Mouse (Mus musculus): ENCODE measurements around the gene Tiam1. TPM values are rescaled to one million over a fixed set of nuclear protein-coding genes. Genes with fewer than 3 reads are reported as not detected.

Tiam1 gene
- total RNA-seq (2021) = 100 to 1,000 TPM; 124 to 125 TPM
- long read RNA-seq, experiment 1, full-length matches to known transcripts = 3 of 17 reads
- long read RNA-seq, experiment 1, partial matches to known transcripts = 8 of 17 reads
- long read RNA-seq, experiment 1, other reads (novel, unspliced or antisense) = 6 of 17 reads
- long read RNA-seq, experiment 2, full-length matches to known transcripts = 10 of 41 reads
- long read RNA-seq, experiment 2, partial matches to known transcripts = 8 of 41 reads
- long read RNA-seq, experiment 2, other reads (novel, unspliced or antisense) = 23 of 41 reads

DNA sequence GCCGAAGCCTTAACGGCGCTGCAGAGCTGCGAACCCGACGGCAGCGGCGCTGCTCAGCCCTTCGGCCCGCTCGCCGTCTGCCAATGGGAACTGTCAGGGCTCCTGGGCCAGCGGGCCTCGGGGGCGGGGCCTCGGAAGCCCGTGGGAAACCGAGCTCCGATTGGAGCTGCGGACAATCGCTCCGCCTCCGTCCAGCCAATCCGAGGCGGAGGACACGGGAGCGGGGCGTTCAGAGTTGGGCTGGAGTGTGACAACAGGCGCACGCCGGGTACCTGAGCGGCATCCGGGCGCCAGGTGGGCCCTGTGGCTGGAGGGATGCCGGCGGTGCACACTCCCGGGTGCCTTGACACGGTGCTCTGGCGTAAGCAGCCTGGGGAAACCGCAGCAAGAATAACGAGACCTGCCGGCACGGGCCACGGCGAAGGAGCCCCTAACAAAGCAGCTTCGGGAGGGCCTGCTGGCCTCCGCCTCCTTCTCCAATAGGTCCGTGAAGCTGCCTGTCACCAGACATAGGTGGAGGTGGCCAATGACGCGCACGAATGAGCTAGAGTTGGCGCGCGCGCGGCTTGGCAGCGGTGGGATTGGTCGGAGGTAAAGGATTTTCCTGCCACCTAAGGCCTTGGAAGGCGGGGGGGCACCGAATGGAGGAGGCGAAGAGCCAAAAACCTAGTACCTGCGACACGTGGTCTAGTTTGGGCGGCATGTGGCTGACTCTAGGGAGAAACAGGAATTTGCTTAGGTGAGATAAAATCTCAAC is at the start of gene Tiam1:
Tiam1 (minus strand) TSS at position 10 of the 757 bp plus-strand sequence.
- DNase-seq (ENCODE audit: low spot score in 2 of 2) = peak; percentile 95 to 96
- TF ChIP-seq CTCF (conservative IDR thresholded peaks at IDR 0.05) = peak; percentile 70
- H3K27ac ChIP-seq = peak within 1 kb of the TSS; percentile 88
- peak within 1 kb of the TSS; percentile 85 for H3K4me3 ChIP-seq

DNA sequence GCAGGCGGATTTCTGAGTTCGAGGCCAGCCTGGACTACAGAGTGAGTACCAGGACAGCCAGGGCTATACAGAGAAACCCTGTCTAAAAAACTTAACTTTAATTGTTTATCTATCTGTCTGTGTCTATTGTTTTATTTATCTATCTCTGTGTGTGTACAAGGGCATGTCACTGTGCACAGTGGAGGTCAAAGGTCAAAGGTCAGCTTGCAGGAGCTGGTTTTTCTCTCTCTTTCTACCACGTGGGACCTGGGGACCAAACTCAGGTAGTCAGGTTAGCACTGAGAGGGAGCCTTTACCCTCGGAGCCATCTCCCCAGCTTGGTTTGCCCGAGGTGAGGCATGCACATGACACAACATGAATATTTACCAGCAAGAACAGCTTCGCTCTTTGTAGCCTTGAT is 47.7 kb upstream of the Tiam1 start:
- no peak overlapping the region for H3K27ac ChIP-seq
- H3K4me3 ChIP-seq = no peak overlapping the region
- TF ChIP-seq CTCF (conservative IDR thresholded peaks at IDR 0.05) = no peak
- DNase-seq (ENCODE audit: low spot score in 2 of 2) = no peak

DNA sequence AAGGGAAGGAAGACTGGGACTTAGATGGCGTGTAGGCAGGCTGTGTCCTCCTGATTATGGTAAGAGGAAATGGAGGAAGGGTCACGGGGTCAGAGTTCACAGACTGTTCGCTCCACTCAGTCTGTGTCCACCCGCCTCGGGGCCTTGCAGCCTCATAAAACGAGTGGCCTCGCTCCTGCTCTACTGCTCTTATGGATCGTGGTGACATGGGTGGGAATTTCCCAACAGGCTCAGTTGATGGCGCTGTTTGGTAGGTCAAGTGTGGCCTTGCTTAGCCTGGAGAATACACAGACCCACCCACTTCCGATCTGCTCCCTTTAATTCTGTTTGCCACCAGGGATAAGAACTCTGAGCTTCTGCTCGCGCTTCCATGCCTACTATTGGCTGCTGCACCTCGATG is 43.9 kb upstream of the Tiam1 start:
- peak; percentile 56 for TF ChIP-seq CTCF (conservative IDR thresholded peaks at IDR 0.05)
- no peak for DNase-seq (ENCODE audit: low spot score in 2 of 2)
- no peak overlapping the region for H3K4me3 ChIP-seq
- H3K27ac ChIP-seq = no peak overlapping the region

DNA sequence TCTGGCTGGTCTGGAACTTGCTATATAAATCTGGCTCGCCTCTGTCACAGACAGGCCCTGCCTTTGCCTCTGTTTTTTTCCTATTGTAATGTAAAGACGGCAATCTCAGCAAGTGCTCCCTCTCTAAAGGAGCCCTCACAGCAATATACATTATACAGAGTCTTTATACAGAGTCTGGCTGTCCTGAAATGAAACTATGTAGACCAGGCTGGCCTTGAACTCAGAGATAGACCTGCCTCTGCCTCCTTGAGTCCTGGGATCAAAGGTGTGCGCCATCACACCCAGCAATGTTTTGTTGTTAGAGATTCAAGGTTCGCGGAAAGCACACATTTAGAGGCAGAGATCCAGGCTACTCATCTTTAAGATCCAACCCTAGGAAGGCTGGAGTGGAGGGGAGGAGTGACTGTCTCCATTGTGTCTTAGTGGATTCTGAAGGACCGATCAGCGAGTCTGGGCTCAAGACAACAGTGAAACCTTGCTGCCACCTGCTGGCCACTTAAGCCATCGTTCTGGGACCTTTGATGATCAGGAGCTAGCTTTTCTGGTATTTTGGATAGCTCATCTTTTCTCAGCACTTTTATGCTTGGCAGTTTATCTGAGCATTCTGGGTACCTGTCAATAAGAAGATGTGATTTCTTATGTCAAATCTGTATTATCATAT is 42.5 kb upstream of the Tiam1 start:
- H3K27ac ChIP-seq = no peak overlapping the region
- TF ChIP-seq CTCF (conservative IDR thresholded peaks at IDR 0.05) = peak; percentile 94
- peak; percentile 83 to 85 for DNase-seq (ENCODE audit: low spot score in 2 of 2)
- no peak overlapping the region for H3K4me3 ChIP-seq

DNA sequence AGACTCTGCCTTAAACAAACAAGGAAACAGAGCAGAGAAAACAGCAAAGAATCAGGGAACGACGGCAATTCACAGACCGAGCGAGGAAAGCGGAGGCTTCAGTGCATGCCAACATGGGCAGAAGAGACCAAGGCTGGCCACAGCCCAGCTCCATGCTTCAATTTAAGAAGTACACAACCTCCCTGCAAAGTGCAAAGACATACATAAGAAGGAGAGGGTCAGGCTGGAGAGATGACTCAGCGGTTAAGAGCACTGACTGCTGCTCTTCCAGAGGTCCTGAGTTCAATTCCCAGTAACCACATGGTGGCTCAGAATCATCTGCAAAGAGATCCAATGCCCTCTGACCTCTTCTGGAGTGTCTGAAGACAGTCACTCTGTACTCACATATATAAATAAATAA is 40.6 kb upstream of the Tiam1 start:
- no peak for DNase-seq (ENCODE audit: low spot score in 2 of 2)
- TF ChIP-seq CTCF (conservative IDR thresholded peaks at IDR 0.05) = no peak
- H3K4me3 ChIP-seq = no peak overlapping the region
- no peak overlapping the region for H3K27ac ChIP-seq

DNA sequence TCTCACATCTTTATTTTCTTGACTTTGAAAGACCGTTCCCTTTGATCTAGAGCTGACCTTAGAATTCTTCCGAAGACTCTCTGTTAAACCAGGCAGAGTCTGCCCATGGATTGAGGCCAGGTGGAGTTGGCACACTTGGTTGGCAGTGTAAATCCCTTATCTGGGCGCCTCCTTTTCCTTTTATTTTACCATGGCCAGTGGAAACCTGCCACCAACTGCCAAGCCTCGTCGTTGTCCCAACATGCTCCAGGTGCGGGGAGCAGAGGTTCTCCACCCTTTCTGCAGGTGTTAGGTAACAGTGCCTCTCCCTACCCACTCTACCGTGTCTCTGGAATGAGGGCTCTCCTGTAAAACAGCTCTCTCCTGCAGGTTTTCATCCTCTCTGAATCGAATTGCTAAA is 38.1 kb upstream of the Tiam1 start:
- no peak for TF ChIP-seq CTCF (conservative IDR thresholded peaks at IDR 0.05)
- H3K27ac ChIP-seq = no peak overlapping the region
- DNase-seq (ENCODE audit: low spot score in 2 of 2) = no peak
- H3K4me3 ChIP-seq = no peak overlapping the region

DNA sequence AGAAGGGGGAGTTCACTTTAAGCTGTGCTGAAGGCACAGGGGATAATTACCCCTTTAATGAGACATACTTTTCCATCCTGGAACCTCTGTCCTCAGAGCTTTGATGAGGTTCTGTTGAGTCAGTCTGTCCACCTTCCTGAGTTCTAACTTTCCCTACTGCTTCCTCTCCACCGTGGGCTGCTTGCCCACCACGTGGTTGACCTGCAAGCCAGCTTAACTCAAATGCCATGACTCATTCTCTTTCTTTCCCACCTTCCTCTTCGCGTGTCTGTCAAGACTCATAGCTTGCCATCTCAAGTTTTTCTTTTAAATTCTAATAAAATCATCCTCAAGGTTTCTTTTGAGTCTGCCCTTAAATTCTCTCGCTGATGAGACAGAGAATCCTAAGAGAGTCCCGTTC is 37.4 kb upstream of the Tiam1 start:
- no peak for TF ChIP-seq CTCF (conservative IDR thresholded peaks at IDR 0.05)
- Histone ChIP-seq H3K4me3 (no peak overlapping the region), H3K27ac (no peak overlapping the region)
- DNase-seq (ENCODE audit: low spot score in 2 of 2) = no peak

DNA sequence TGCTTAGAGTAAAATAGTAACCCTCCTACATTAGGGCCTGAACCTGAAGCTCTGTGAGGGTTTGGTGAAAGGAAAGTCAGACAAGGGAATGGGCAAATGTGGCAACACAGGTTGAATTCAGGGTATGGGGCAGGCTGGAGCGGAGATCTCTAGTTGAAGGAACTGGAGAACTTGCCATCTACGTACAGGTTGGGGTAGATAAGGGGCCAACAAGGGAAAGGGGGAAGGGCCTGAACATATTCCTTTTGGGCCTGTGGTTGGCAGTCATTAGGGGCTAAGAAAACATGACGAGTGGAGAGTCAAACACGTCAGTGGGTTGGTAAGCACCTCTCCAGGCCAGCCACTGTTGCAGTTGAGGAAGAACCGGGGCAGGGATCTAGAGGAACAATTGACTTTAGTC is 36.3 kb upstream of the Tiam1 start:
- no peak overlapping the region for H3K27ac ChIP-seq
- no peak for TF ChIP-seq CTCF (conservative IDR thresholded peaks at IDR 0.05)
- H3K4me3 ChIP-seq = no peak overlapping the region
- no peak for DNase-seq (ENCODE audit: low spot score in 2 of 2)

DNA sequence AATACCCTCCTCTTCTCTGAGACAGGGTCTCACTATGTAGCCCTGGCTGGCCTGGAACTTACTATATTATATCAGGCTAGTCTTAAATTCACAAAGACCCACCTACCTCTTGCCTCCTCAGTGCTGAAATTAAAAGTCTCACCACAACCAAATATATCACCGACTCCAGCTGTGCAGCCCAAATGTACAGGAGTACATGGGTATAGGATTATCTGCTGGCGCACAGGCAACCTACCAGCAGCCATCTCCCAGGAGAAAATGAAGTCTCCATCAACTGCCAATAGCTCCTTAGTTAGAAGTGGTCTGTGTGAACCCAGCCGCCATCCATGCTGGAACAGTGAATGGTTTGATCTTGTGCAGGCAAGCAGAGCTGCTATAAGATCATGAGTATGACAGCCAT is 34.8 kb upstream of the Tiam1 start:
- DNase-seq (ENCODE audit: low spot score in 2 of 2) = no peak
- H3K27ac ChIP-seq = no peak overlapping the region
- H3K4me3 ChIP-seq = no peak overlapping the region
- TF ChIP-seq CTCF (conservative IDR thresholded peaks at IDR 0.05) = no peak

DNA sequence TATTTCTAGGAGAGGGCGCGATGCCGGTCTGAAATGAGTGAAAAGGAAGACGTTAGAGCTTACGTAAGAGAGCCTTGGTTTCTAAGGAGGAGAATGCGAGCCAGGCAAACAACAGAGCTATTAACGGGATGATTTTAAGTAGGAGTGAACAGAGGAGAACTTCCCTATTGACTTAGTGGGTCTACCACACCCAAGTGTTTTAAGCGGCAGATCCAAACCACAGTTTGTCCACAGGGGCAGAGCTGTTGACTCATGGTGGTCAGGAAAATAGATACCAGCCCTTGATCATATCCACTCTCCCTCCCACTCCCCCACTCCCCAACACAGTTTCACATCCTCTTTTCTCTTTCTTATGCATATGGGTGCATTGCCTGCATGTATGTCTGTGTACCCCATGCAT is 33.9 kb upstream of the Tiam1 start:
- TF ChIP-seq CTCF (conservative IDR thresholded peaks at IDR 0.05) = no peak
- Histone ChIP-seq H3K4me3 (no peak overlapping the region), H3K27ac (peak overlapping the region; percentile 86; the same call in 1 of the 2 replicates)
- no peak for DNase-seq (ENCODE audit: low spot score in 2 of 2)

DNA sequence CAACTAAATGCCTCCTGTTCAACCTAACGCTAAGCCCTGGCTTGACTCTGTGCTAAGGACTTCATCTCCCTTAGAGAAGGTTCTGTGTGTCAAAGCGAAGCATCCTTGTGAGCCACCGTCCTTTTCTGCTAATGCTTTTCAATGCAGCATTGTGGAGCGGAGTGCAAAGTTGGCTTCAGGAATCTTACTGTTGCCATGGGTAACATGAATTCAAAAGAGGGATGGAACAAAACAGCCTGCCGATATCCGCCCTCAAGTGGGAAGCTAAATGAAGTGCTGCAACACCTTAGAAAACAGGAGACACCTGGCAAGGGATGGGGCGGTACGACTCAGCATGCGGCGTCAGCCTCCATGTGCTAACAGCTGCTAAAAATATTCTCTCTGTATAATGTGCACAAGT is 32.9 kb upstream of the Tiam1 start:
- DNase-seq (ENCODE audit: low spot score in 2 of 2) = peak; percentile 51 to 74
- peak overlapping the region; percentile 10; the same call in 1 of the 2 replicates for H3K4me3 ChIP-seq
- TF ChIP-seq CTCF (conservative IDR thresholded peaks at IDR 0.05) = peak; percentile 49
- H3K27ac ChIP-seq = peak overlapping the region; percentile 86

DNA sequence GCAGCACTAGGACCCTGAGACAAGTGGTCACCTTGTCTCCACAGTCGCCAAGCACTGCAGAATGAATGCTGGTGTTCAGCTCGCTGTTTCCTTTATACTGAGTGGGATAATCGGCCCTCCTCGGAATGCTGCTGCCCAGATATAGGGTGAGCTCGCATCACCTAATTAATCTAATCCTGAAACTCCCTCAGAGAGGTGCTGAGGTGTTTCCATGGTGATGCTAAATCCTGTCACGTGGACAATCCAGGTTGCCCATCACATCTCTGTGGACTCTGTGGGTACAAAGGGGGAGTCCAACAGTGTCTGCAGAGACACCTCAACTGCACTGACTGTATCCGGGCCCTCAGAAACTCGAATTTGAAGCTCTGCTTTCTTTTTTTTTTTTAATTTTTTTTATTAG is 27.8 kb upstream of the Tiam1 start:
- TF ChIP-seq CTCF (conservative IDR thresholded peaks at IDR 0.05) = no peak
- peak overlapping the region; percentile 88; the same call in 1 of the 2 replicates for H3K27ac ChIP-seq
- DNase-seq (ENCODE audit: low spot score in 2 of 2) = no peak
- H3K4me3 ChIP-seq = no peak overlapping the region

DNA sequence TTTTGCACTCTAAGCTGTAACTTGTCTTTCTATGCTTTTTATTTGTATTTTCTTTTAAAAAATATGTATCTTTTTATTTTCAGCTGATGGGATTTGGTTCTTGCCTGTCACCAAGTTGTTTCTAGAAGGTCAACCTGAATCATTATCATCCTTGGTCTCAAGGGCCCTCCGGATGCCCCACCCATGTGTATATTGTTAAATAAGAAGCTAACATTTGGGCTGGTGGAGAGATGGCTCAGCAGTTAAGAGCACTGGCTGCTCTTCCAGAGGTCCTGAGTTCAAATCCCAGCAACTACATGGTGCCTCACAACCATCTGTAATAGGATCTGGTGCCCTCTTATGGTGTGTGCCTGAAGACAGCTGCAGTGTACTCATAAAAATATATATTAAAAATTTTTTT is 27.1 kb upstream of the Tiam1 start:
- Histone ChIP-seq H3K27ac (peak overlapping the region; percentile 88), H3K4me3 (no peak overlapping the region)
- no peak for DNase-seq (ENCODE audit: low spot score in 2 of 2)
- TF ChIP-seq CTCF (conservative IDR thresholded peaks at IDR 0.05) = no peak

Measured in layer of hippocampus, adult 2 months (tissue).